Mouse (Mus musculus): ENCODE results near the gene Ube2f.
A peak's percentile ranks its signal among the peaks of the same experiment; 100 is the strongest.

Ube2f gene

GRCm38 (mm10) chr1:91239112-91239511 lies 11.0 kb upstream of the Ube2f start:
- peak; percentile 50 for DNase-seq

- no peak for DNase-seq
Observed at GRCm38 (mm10) chr1:91239800-91240199, 10.3 kb upstream of the Ube2f start.

- DNase-seq = no peak
Observed at GRCm38 (mm10) chr1:91240685-91241084, 9.4 kb upstream of the Ube2f start.

- no peak for DNase-seq
Observed at GRCm38 (mm10) chr1:91241249-91241648, 8.9 kb upstream of the Ube2f start.

DNA sequence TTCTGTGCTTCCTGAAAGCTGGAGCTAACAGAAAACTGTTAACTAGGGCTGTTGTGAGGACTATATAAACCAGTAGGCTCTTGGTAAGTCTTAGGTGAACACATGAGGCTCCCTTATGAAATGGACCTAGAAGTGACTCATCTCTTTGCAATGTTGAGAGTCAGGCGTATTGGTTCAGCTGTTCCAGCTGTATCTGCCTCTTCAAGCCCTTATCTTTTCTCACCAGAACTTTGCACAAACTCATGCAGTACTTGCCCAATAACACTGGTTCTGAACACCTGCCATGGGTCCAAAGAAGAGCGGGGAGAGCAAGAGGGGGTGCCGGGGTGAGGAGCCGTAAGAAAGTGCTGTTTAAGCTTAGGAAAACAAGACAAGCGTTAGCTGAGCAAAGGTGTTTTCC lies 1.9 kb upstream of the Ube2f start:
- DNase-seq = no peak

DNA sequence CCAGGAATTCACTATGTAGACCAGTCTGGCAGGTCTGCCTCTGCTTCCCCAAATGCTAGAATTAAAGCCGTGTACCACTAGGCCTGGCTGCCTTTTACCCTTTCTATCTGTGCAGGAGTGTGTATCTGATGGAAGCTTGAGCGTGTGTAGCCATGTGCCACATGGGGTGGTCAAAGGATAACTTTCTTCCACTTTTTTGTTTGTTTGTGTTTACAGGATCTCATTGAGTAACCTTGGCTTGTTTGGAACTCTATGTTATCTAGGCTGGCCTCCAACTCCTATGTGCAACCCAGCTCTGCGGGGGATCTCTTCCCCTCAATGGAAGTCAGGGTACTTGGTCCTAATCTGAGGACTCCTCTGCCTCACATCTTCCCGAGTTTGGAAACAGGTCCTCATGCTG lies 1.1 kb upstream of the Ube2f start:
- DNase-seq = no peak

GRCm38 (mm10) chr1:91250415-91251147 lies 477 bp downstream of the Ube2f start:
- peak; percentile 18 for DNase-seq

DNA sequence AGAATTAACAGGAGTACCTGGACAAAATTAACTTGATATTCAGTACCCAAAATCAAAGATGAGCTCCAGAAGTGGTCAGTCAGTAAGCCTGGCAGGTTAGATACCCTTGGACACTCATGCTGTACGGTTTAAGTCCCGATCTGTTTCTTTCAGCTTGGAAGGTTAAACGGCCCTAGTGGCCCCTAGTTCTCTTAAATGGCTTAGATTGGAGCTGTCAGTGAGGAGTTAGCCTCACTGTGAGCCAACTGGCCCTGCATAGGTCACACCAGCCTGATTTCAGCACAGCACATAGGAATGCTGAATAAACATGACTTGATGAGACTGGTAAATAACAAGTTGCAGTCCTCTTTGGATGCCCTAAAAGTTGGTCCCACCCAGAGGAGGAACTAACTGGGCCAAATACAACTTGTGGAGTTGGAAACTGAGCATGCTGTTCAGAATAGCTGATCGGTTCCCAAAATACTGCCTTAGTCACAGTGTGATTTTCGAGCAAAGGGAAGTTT lies 1.1 kb downstream of the Ube2f start:
- DNase-seq = peak; percentile 21

DNA sequence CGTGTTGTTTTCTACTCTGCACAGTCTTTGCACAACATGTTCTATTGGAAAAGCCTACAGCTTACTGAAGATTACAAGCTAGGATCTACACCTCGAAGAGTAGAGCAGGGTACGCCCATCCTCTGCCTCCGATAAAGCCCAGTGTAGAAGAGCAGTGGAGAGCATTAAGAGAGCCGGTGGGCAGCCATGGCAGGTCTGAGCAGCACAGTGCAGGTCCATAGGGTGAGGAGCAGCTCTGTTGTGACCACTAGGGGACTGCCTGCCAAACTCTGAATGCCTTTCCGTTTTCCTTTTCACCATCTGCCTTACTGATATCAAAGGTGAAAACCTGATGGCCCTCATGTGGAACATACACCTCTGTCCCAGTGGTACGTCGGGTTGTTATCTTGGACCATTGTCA lies 1.8 kb downstream of the Ube2f start:
- DNase-seq = peak; percentile 30

DNA sequence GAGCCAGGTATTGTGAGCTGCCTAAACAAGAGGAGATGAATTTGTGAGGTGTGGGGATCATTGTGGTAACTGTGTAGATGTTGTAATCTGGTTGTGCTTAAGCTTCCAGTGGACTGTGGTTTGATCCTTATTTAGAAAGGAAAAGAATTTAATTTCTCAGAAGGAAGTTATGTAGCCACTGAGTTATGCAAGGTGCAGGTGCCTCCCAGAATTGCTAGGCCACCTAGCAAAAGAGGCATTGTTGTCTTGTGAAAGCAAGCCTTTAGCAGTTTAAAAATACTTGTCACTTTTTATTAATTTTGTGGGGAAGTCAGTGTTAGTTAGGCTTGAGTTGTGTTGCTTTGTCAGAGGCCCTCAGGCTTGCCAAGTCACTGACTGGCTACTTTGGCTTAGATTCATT lies 7.8 kb downstream of the Ube2f start:
- DNase-seq = no peak

DNA sequence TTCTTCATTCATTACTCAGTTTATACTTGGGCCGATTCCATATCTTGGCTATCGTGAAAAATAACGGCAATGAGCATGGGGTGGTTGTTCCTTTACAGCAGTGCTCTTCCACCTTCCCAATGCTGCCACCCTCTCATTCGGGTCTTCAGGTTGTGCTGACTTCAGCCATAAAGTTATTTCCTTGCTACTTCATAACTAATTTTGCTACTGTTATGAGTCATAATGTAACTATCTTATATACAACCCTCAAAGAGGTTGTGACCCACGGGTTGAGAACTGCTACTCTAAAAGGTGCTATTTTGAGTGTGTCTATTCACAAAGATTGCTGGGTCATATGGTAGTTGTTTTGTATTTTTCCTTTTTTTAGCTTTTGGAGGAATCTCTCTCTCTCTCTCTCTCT lies 9.7 kb downstream of the Ube2f start:
- DNase-seq = no peak

DNA sequence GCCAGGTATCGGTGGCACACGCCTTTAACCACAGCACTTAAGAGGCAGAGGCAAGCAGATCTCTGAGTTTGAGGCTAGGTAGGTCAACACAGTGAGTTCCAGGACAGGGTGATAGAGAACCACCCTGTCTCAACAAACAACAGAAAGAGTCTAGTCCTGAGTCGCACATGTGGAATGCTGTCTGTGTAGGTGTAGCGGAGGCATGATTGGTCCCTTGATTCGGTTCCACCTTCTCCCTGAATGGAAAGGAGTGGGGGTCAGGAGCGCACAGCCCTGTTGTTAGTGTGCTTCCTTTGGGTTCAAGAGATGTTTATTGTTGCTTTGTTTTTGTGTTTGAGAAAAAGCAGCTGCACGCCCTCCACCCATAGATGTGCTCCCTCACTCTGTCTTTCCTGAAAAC lies 12.4 kb downstream of the Ube2f start:
- no peak for DNase-seq

DNA sequence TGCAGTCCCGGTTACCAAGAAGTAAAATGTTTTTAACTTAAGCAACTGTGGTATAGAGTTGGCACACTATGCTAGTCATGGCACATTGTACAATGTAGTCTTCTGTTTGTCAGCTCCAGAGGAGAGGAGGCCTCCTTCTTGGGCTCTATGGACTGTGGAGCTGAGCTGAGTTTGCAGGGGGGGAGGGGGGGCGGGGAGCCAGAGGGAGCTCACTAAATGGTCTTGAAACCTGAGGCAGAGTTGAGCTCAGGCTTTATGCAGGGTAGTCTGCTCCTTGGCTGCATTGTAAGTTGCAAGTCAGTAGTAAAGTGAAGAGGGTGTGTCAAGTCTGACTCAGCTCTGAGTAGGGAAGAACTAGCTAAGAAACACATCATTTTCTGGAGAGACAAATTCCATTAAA lies 22.2 kb downstream of the Ube2f start:
- no peak for DNase-seq

DNA sequence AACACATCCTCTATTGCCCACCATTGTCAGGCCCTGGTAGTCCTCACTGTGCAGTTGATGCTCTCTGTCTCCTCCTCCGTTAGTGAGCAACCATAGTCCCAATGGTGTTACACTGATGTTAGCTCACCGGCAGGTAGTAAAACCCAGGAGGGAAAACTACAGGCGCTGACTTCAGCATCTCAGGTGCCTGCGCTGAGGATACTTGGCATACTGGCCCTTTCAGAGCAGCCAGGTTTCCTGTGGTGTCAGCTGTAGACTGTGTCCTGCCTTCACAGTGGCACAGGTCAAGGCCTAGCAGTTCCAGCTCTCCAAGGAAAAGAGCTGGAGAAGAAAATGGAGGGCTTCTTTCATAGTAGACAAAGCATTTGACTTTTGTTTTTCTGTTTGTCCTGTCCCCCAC lies 26.5 kb downstream of the Ube2f start:
- DNase-seq = no peak

DNA sequence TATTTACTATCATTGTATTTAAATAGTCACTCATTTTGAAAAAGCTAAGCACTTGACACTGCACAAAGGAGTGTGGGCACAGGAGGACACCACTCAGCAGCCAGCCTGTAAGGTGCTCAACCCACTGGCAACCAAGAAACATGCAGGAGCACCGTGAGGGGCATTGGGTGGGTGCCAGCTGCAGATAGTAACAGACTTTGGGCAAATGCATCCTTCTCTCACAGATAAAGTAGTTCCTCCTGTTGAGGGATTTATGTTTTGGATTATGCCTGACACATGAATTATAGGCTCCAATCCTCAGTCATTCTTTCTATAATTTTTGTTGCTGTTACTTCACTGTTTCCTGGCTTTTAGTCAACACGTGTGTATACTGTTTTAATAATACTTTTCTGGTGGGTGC lies 27.4 kb downstream of the Ube2f start:
- DNase-seq = no peak

DNA sequence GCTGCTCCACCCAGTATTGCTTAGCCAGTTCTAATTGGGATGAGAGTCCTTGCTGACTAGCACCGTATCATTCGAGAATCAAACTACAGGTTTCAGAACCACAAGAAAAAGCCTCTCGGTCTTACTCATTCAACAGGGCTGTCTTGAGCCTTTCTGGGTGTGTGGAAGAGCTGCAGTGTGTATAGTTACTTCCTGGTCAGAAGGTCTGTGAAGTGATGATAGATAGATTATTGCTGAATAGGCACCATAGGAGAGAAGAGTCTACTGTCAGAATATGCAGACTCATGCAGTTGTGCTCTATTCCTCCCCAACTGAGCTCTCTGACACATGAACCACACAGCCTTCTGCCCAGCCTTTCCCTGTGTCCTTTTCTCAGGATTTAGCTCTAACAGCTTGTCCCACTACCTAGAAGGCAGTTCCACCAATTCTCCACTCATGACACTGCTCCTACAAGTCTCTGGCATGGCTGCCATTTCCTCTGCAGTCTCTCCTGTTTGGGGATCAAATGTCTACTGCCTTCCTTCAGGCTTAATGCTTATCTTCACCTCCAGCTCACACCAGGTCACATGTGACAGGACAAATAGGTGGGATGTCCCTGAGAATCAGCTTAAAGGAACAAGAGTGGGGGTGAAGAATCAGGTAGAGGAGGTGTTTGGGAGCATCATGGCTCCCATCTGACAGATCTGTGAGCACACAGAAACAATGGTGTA lies 28.5 kb downstream of the Ube2f start:
- no peak for DNase-seq

- DNase-seq = no peak
Observed at GRCm38 (mm10) chr1:91279126-91279525, 29.0 kb downstream of the Ube2f start.

- DNase-seq = no peak
Observed at GRCm38 (mm10) chr1:91282582-91282981, 32.5 kb downstream of the Ube2f start.

DNA sequence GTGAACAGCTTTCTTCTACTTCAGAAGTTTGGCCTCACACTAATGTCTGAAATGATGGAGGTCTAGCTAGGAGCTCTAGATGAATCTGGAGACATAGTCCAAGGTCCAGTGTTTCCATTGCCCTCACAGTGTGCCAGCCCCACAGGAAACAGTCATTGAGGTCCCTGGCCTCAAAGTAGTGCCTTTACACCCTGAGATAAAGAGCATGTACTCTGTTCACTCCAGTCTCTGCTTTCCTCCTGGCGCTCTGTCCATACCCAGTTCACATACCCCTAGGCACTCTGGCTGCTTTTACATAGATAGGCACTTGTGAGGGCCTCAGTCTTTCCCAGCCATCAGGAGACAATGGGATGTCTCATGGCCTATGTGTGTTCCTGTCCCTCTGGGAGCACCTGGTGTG lies 39.3 kb downstream of the Ube2f start:
- DNase-seq = no peak

DNA sequence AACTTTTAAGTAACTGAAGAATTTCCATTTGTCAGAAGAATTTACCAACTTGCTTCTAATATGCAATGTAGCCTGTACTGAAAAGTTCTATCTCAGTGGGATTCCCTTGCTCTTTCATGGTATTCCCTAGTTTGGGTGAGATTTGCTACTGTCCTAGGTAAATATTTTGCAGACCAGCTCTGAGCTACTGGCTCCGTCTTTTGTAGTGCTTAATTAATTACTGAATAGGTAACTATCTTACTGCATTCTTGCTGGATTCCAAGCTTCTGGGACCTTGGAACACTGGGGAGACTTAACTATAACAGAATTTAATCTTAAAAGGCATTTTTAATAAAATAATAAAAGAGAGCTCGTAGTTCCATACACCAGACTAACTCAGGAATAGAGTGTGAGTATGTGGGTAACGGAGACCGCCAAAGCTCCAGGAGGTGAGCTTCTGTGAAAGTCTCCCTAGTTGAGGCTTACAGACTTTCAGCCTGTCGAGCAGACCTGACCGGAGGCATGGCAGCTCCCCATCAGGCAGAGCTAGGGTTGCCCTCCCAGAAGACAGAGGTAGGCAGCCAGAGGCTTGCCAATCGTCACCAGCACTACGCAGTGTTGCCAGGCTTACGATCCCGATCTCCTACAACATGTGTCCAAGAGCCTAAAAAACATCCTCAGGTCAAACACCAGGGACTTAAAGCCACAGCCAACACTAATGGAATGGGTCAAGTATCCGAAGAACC lies 42.2 kb downstream of the Ube2f start:
- DNase-seq = peak; percentile 60

GRCm38 (mm10) chr1:91295544-91295943 lies 45.4 kb downstream of the Ube2f start:
- DNase-seq = no peak

GRCm38 (mm10) chr1:91297799-91298744 lies 48.0 kb downstream of the Ube2f start, which contains the start of gene Scly:
Scly (plus strand) TSS chr1:91298338.
- peak; percentile 97 for DNase-seq
